Mouse (Mus musculus): ENCODE data around the gene Tceanc2. TPM values are rescaled to one million over a fixed set of nuclear protein-coding genes. Genes with fewer than 3 reads are reported as not detected.

The Tceanc2 gene
- polyA plus RNA-seq (2015; fragmentation: Nextera tagmentation; extraction: Ambion mirVana), result 27.3 and 32.1 TPM in 2 replicates

DNA sequence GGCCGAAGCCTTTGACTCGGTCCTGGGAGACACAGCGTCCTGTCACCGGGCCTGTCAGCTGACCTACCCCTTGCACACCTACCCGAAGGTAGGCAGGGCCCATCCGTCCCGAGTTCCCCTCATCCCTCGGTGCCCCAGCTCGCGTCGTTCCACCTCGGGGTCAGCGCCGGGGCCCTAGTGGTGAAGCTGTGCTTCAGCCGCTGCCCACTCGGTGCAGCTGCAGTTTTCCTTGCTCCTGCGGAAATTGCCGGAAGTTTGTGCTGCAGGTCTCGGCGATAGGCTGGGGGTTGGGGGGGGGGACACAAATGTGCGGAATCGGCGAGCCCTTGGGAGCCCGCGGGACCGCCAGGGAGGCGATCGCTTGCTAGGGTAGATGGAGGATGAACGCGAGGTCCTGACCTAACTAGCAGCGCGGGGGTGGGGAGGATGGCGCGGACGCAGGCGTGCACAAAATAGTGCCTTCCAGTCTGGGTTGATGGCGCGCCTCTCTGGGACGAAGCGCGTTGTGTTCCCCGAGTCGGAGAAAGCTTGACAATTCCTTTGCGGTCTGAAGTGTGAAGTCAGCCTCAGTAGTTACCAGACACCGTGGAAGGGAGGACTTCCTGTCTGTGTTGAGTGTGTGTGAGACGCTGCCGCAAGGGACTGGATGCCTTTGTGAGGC lies at the start of gene Tceanc2:
TSS of gene Tceanc2 (minus strand) at position 287 of the 661 bp plus-strand sequence.

DNA sequence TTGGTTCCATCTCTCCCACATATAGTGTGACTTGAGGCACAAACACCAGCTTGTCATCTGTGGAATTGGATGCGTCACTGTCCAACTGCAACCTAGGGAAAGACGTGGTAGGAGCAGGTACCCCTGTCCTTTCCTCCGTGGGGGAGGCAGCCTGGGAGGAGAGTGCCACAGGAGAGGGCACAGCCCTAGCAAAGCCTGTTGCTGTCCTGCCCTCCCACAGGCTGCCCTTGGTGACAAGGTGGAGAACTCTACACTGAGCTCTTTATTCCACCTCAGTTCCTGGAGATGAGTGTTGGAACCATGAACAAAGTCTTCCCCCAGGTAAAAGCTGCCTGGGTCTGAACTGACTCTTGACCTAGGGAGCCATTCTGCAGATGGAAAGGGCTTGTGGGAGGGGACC lies 30.0 kb upstream of the Tceanc2 start, which contains the start of gene Ldlrad1:
TSS of gene Ldlrad1 (plus strand) at position 301 of the 400 bp plus-strand sequence.

DNA sequence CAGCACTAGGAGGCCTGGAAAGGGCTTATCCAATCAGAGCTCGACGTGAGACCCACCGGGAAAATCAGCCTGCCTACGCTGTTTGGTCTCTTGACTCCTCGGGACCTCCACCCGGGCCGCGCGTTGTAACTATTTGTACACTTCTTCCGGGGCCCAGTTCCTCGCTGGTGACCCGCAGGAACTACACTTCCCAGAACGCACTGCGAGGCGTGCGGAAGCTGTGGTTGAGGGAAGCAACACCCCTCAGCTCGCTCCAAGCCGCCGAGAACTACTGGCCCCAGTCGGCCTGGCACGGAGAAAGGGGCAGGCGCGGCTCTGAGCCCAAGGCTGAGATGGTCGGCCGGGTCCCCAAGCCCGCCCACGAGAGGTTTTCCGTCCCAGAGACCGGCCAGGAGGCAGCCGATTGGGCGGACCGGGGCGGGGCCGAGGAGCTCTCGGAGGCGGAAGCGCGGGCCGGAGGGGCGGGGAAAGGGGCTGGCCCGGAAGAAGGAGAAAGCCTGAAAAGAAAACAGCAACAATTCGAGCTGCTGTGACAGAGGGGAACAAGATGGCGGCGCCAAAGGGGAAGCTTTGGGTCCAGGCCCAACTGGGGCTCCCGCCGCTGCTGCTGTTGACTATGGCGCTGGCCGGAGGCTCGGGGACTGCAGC lies 610 bp downstream of the Tceanc2 start, which contains the start of gene Tmem59:
TSS of gene Tmem59 (plus strand) at position 218 of the 648 bp plus-strand sequence.

DNA sequence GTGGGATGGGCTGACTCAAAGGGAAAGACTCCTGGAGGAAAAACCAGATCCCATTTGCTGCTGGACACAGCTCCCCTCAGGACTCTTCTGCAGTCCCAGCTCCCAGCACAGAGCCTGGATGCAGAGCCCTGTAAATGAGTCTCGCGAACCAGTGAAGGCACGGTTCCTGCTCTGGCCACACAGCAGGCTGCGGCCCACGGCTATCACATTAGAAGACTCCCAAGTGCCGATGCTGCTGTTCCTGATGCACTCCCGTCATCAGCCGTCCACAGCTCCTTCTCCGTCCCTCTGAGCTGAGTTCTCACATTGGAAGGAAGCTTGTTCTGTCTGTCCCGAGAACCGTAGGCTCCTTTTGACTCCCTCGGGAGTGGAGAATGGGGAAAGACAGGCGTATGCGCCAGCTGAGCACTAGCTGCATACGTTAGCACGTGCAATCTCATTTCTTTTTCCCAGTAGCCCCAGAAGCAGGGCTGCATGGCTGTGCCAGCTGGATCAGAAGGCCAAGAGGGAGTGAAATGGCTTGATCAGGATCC lies 82.0 kb downstream of the Tceanc2 start, which contains the start of gene Cdcp2:
TSS of gene Cdcp2 (plus strand) at position 51 of the 533 bp plus-strand sequence.

Other genes with a start within 250 kb of the Tceanc2 start
- 59.4 and 94.9 TPM in 2 replicates for gene Mrpl37, start 112.2 kb downstream of the Tceanc2 start, polyA plus RNA-seq (2015; fragmentation: Nextera tagmentation; extraction: Ambion mirVana)
- gene Cyb5rl, start 112.1 kb downstream of the Tceanc2 start, polyA plus RNA-seq (2015; fragmentation: Nextera tagmentation; extraction: Ambion mirVana), result 7.5 and 12.0 TPM in 2 replicates
- 0.11 TPM in 1 of 2 replicates, not detected in the other for gene Cdcp2, start 82.2 kb downstream of the Tceanc2 start, polyA plus RNA-seq (2015; fragmentation: Nextera tagmentation; extraction: Ambion mirVana)
- 657 and 956 TPM in 2 replicates for gene Tmem59, start 717 bp downstream of the Tceanc2 start, polyA plus RNA-seq (2015; fragmentation: Nextera tagmentation; extraction: Ambion mirVana)
- not detected in 2 replicates for gene Ldlrad1, start 30.1 kb upstream of the Tceanc2 start, polyA plus RNA-seq (2015; fragmentation: Nextera tagmentation; extraction: Ambion mirVana)
- gene Lrrc42, start 74.4 kb upstream of the Tceanc2 start, polyA plus RNA-seq (2015; fragmentation: Nextera tagmentation; extraction: Ambion mirVana), result 30.5 and 34.8 TPM in 2 replicates
- 59.2 and 71.8 TPM in 2 replicates for gene Hspb11, start 74.5 kb upstream of the Tceanc2 start, polyA plus RNA-seq (2015; fragmentation: Nextera tagmentation; extraction: Ambion mirVana)
- 0.15 and 0.20 TPM in 2 replicates for gene Dio1, start 128.1 kb upstream of the Tceanc2 start, polyA plus RNA-seq (2015; fragmentation: Nextera tagmentation; extraction: Ambion mirVana)
- gene Yipf1, start 135.2 kb upstream of the Tceanc2 start, polyA plus RNA-seq (2015; fragmentation: Nextera tagmentation; extraction: Ambion mirVana), result 238 and 436 TPM in 2 replicates
- gene Ndc1, start 188.7 kb upstream of the Tceanc2 start, polyA plus RNA-seq (2015; fragmentation: Nextera tagmentation; extraction: Ambion mirVana), result 8.4 and 15.6 TPM in 2 replicates

Data from adrenal gland, postnatal 0 days (tissue).